Mouse (Mus musculus) spleen, postnatal 4 days (tissue): ENCODE measurements around the gene Gfy.
"Not testable (repeated sequence)": the region's sequence is repeated elsewhere in the genome, so short reads cannot be mapped to it uniquely, and the experiment has no call there.

Source experiments
- DNase-seq, 2 experiments: peaks; one replicate each; pipeline ENCODE4 v3.0.0; 2022; ENCODE audit warnings: low spot score in 2 of 2

Gfy gene

GRCm38 (mm10) chr7:45168656-45169055, 10.7 kb downstream of the Gfy start:
- no peak for DNase-seq

- DNase-seq, result no peak
These were observed 11.5 kb downstream of the Gfy start for GRCm38 (mm10) chr7:45167761-45168445.

- DNase-seq, result no peak
These were observed 12.4 kb downstream of the Gfy start for GRCm38 (mm10) chr7:45166950-45167401.

DNA sequence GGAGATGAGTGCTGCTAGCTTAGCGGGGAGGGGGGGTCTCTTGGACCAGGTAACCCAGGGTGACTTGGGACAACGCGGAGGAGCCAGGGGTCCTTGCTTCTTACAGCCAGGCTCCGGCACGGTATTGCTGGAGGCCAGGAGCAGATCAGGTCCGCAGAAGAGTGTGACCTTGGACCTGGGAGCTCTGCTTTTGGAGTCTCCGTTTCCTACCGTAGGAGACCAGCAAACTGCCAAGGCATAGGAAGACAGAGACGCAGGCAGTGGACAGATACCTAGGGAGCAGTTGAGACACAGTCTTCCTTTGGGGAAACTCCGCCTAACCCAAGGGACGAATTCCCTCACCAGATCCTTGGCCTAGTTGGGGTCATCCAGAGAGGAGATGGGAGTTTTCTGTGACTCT, 13.7 kb downstream of the Gfy start:
- DNase-seq, result no peak

- DNase-seq, result no peak
These were observed 14.5 kb downstream of the Gfy start for GRCm38 (mm10) chr7:45164833-45165232.

DNA sequence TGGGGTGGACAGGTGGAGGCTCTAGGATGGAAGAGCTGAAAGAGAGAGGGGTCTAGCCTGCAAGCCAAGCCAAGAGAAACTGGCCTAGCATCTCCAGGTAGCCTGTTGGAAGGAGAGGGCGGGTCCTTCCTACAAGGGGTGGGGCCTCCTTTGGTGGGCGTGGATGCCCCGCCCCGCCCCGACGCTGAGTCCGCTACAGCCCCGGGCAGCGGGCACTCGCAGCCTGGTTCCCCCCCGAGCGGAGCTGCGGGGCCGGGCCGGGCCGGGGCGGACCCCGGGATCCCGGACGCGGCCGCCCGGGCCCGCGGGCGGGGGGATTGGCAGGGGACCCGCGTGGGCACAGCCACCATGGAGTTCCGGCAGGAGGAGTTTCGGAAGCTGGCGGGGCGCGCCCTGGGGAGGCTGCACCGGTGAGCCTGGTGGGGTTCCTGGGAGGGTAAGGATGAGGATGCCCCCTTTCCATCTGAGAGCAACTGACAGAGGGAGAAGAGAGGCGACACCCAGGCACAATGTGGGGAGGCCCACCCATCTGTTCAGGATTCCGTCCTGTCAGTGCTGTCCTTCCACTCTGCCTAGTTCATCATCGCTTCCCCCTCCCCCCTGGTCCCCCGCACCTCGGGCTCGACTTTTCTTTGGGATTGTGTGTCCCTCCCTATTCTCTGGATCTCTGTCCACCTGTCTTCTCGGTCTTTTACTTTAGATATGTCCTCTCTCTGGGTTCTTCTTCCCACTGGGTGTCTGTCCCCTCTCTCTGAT, 15.5 kb downstream of the Gfy start, which contains the start of gene Slc17a7:
Slc17a7 (plus strand) TSS at position 215 of the 756 bp plus-strand sequence.
- no peak for DNase-seq

DNA sequence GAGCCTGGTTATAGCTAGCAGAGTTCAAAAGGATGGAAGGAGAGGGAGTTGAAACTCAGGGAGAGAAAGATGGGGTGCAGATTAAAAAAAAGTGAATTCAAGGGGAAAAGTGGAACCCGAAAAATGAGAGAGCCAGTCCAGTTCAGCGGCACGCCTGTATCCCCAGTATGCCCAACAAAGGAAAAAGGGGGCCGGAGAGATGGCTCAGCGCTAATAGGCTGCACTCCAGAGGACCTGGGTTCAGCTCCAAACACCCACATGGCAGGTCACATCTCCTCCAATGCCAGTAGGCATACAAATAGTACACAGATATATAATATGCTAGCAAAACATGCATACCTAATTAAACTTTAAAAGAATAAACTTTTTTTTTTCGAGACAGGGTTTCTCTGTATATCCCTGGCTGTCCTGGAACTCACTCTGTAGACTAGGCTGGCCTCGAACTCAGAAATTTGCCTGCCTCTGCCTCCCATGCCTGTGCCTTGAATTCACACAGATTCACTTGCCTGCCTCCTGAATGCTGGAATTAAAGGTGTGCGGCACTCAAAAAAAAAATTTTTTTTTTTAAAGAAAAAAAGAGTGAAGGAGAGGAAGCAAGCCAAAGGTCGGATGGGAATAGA, 16.3 kb downstream of the Gfy start:
- no peak for DNase-seq

- no peak for DNase-seq
These were observed 16.8 kb downstream of the Gfy start for GRCm38 (mm10) chr7:45162551-45162950.

GRCm38 (mm10) chr7:45161612-45162473, 17.5 kb downstream of the Gfy start:
- DNase-seq, result peak; percentile 84 to 95

- DNase-seq, result no peak
These were observed 18.5 kb downstream of the Gfy start for GRCm38 (mm10) chr7:45160866-45161265.

DNA sequence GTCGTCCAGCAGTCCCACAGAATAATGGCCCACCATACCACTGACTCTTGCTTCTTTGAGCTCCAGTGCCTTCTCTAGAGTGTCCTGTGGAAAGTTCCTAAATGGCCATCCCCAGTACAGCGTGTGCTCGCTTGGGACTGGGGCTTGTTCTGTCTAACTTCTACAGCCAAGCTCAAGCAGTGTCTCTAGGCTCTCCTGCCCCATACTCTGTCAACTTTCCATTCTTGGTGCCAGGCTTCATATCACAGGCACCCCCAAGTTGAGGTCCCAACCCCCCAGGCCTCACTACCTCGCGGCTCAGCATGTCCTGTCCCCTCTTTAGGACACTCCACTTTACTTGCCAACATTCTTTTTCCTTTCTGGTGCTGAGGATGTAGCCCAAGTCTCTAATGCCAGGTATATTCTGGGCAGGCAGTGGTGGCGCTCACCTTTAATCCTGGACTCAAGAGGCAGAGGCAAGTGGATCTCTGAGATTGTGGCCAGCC, 19.0 kb downstream of the Gfy start:
- DNase-seq, result no peak

DNA sequence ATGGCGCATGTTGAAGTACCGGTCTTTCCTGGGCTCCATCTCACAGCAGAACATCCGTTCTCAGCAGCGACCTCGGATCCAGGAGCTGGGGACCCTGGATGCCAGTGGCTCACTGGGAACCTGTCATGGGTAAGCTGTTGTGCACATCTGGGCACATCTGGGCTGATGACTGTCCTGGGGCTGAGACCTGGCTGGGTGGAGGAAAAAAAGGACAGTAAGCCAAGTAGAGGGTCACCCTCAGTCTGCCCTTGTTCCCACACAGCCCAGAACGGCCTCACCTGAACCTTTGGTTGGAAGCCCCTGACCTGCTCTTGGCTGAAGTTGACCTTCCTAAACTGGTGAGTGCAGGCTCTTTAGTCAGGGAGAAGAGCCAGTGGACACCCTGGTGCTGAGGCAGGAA, 20.4 kb downstream of the Gfy start:
- DNase-seq, result no peak

- DNase-seq, result no peak
These were observed 21.9 kb downstream of the Gfy start for GRCm38 (mm10) chr7:45157459-45157858.

- DNase-seq, result no peak
These were observed 23.2 kb downstream of the Gfy start for GRCm38 (mm10) chr7:45156206-45156605.

DNA sequence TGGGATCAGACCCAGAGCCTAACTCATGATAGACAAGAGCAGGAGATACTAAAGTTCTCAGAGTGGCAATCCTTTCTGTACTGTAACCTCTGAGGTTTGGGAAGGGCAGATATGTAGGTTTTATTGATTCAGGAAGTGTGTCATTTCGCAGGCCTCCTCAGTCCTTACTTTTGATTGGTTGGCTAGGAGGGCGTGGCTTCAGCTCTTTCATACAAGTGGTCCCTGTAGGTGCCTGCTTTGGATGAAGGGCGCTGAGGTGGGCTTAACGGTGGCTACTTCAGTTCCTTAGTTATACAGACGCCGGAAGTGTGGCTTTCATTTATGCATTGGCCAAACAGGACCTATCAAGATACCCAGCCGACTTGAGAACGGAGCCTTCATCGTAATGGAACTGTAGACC, 23.8 kb downstream of the Gfy start:
- no peak for DNase-seq

DNA sequence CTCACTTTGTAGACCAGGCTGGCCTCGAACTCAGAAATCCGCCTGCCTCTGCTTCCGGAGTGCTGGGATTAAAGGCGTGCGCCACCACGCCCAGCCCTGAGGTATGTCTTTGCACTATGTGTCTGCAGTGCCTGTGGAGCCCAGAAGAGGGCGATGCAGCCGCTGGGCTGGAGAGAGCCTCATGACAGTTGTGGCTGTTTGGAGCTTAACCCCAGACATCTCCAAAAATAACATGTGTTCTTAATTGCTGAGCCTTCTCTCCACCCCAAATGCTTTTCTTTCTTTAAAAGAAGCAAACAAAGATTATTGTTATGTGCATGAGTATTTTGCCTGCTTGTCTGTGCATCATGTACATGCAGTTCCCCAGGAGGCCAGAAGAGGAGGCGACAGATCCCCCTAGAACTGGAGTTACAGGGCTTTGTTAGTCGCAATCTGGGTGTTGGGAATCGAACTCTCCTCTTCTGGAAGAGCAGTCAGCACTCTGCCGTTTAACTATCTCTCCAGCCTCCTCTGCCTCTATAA, 24.3 kb downstream of the Gfy start:
- DNase-seq, result peak; percentile 69 to 82

DNA sequence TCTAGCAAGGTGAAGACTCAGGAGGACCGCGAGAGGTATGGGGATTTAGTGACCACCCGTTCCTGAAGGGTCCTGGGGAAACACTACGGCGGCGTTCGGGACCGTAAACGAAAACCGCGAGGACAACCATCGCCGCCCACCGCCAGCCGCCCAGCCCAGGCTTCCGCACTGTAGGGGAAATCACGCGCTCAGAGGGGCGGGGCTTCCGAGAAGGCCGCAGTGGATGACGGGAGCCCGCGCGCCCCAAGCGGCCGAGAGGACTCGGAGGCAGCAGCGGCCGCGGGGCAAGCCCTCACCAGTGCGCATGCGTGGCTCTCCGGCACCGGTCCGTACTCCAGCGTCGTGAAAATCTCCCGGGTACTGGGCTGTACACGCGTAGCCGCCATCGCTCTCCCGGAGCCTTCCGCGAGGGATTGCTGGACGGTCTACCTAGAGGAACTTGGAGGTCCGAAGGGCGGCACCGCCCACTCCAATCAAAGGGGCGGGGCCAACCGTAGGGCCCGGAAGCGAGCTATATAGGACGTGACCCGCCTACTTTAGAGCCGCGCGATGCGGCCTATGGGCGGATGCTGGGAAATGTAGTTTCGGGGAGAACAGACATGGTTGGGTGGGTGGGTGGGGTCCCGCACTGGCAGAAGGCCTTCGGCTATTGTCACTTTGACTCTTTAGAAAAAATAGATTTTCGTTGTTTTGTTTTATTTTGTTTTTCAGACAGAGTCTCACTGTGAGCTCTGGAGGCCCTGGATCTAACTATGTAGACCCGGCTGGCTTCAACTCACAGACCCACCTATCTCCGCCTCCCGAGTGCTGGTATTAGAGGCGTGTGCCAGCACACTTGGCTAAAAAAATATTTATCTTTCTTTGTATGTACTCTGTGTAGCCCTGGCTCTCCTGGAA, 25.0 kb downstream of the Gfy start, which contains the start of the genes Pih1d1 and Aldh16a1:
Pih1d1 (plus strand) TSS at position 208 of the 897 bp plus-strand sequence.
Aldh16a1 (minus strand) TSS at position 489 of the 897 bp plus-strand sequence.
- peak; percentile 97 to 99 for DNase-seq

DNA sequence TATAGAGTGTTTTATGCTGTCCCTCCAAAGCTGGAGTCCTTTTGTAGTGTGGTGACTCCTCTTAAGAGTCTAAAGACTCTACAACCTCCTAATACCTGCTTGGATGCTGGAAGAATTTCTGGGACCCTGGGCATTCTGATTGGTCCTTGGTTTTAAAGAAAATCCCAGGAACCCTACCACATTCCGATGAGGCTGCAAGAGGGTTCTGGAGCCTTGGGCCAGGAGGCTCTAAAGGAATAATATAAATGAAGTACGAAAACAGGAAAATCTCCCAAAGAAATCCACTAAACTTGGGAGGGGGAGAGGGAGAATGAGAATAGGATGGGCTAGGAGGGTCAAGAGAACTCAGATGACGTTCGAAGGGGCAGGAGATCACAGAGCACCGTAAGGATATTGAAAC, 25.8 kb downstream of the Gfy start:
- DNase-seq, result no peak

DNA sequence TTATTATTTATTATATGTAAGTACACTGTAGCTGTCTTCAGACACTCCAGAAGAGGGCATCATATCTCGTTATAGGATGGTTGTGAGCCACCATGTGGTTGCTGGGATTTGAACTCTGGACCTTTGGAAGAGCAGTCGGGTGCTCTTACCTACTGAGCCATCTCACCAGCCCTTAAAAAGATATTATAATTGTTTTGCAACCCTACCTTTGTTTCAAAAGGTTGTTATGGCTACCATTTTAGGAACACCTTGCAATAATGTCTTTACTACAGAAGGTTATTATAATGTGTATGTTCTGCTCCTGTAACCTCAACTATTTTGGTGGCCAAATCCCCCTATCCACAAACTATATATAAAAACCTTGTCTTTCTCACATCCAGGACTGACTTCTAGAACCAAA, 26.3 kb downstream of the Gfy start:
- DNase-seq, result not testable (repeated sequence)

DNA sequence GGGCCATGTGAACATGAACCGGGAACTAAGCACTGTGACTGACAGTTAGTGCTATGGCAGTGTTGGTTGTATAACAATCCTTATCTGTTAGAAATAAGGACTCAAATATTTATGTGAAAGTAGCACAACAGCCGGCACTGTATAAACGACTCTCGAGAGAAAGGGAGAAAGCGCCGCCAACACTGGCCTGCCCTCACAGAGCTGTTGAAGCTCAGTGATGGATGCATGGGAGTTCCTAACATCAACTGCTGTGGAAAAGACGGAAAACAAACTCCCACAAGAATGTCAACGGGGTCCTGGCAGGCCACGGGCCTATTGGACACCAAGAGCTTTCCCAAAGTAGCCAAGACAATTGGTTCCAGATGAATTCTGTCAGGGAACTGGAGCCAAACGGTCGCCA, 28.1 kb downstream of the Gfy start:
- no peak for DNase-seq
